Mouse (Mus musculus) urinary bladder, postnatal 36 days (tissue): ENCODE data around the gene Zg16.

ENCODE experiments used
- DNase-seq, 2 experiments: peaks; one replicate each; pipeline ENCODE4 v3.0.0; 2022; ENCODE audit warnings: low spot score in 2 of 2, mixed read lengths in 1 of 2

Zg16 gene

DNA sequence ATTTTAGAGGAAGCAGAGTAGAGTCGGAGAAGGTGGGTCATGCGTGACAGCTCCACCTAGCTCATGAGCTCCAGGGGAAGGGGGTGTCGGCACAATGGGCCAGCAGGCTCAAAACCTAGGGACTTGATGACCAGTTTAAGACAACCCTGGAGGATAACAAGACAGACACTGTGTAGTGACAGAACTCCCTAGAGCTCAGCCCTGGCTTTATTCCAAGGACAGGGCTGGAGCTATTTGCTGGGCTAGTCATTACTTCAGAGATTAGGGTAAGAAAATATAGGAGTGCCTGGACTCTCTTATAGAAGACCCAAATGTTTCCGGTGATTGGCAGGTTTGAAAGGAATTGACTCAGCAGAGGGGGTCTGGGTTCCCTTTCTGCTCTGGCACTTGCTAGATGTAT, 13.9 kb downstream of the Zg16 start:
- DNase-seq: no peak

DNA sequence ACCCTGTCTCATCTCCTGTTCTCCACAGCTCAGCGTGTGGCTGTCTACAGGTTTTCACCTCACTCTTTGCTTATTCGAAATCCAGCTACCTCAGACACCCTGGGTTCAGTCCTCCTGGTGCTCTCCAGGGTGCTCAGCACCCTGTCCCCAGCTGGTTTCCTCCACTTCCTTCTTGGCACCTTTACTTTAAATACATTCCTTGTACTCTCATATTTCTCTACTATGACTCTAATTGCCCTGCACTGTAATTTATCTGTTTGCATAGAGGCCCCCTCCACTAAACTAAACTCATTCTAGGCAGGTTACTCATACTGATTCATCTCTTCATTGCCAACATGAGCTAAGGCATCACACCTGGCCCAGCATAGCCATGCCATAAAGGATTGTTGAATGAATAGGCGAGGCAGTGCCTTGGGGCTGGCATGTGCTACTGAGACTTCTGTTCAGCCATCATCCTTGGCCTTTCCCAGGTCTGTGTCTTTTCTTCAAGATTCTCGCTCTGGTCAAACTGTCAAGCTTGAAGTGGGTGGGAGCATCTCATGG, 16.2 kb downstream of the Zg16 start:
- no peak for DNase-seq

DNA sequence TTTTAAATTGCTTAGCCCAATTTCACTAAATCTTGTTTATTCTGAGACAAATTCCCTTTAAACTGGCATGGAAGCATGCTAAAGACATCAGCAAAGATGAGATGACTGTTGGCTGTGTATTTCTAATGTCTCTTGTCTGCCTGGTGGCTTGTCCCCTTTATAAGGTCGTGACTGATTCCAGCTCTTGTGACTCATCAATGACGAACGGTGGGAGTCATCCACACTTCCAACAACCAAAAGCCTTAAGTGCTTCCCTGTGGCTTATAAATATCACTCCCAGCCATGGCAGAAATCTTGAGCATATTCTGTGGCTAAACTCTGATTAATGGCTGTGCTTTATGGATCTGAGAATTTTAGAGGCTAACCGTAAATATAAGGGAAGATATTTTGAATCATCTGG, 20.8 kb downstream of the Zg16 start:
- no peak for DNase-seq

DNA sequence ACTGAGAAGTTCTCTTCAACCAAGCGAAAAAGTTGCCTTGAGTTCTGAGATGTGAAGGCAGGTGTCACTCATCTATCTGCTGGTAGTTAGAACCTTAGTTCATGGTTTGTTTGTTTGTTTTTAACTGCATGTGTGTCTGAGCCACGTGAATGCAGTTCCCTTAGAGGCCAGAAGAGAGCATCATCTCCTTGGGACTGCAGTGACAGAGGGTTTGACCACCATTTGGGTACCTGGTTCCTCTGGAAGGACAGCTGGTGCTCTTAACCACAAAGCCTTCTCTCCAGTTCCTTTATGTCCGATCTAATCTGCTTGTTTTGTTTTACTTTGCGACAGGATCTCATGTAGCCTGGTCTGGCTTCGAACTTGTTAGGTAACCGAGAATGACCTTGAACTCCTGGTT, 21.6 kb downstream of the Zg16 start:
- no peak for DNase-seq

DNA sequence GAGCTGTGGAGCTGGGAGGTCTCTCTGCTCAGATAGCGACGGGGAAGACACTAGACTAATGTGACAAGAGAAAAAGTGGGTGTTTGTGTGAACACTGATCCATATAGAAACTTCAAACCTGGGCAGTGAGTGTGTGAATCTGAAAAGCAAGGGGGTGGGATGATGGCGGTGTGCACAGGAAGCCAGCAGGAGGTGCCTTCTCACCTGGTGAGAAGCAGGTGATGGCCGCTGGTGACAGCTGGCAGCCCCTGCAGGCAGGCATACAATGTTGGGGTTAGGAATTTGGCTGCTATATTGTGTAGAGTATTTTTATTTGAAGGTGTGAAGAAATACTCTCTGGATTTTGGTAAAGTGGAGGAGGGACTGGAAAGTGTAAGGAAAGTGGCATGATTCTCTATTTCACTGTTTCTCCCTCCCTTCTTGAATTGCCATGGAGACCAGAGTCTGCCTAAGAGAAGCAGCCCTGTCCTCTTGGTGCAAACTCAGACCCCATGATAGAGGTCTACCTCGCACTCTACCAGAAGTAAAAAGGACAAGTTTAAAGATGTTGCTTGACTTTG, 32.0 kb downstream of the Zg16 start:
- no peak for DNase-seq

DNA sequence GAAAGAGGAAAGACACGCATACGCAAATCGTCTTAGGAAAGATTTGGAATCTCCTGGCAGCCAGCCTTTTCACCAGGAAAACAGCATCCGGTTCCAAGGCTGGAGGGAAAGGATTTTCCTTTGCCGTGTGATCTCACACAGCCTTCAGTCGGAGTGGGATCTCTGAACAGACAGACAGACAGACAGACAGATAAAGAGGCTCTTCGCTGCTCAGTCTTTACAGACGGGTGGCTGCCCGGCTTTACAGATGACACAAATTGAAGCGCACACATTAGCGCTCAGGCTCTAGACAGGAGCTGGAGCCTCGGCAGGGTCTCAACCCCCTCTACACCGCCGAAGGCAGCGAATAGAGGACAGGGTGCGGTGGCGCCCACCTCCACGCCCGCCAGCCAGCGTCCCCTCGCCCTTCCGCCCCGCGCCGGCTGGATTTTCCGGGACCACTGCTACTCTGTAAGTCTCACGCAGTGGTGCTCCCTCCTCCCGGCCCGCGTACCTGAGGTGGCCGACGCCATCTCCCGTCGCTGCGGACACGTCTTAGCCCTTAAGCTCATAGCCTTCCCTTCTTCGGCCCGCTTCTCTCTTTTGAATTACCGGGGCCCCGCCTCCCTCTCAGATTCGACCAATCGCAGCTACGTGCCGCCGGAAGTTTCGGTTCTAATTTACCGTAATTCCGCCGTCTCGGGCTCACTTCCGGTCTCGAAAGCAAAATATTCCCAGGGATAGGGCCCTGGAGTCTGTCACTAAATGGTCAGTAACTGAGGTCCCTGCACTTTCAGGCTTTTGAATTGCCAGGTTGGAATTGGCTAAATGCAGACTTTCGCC, 45.1 kb downstream of the Zg16 start, which contains the start of gene Kif22:
TSS of gene Kif22 (minus strand) at position 621 of the 822 bp plus-strand sequence.
- peak; percentile 87 to 91 for DNase-seq

DNA sequence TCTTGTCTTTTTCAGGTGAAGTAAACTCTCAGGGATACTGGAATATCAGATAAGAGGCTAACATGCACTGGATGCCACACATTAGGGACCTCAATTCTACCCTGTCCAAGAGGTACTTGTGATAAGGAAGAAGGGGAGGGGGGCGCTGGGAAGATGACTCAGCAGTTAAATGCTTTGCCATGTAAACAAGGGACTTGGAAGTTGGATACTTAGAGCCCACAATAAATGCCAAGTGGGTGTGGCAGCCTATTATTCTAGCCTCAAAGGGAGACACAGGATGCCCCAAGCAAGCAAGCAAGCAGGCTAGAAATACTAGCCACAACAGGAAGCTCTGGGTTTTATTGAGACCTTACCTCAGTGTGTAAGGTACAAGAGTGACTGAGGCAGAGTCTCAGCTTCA, 55.9 kb downstream of the Zg16 start:
- no peak for DNase-seq

DNA sequence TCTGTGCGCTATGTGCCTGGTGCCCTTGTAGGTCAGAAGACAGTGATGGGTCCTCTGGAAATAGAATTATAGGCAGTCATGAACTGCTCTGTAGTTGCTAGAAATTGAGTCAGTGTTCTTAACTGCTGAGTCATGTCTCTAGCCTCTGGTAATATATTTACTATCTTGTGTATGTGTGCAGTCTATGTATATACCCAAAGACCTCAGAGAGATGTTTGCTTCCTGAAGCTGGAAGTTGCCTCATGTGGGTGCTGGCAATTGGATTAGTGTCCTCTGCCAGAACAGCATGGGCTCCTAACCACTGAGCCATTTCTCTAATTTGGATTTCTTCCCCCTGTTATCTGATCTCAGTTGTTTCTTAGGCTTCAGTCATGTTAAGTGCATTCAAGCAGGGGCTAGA, 57.0 kb downstream of the Zg16 start:
- no peak for DNase-seq

DNA sequence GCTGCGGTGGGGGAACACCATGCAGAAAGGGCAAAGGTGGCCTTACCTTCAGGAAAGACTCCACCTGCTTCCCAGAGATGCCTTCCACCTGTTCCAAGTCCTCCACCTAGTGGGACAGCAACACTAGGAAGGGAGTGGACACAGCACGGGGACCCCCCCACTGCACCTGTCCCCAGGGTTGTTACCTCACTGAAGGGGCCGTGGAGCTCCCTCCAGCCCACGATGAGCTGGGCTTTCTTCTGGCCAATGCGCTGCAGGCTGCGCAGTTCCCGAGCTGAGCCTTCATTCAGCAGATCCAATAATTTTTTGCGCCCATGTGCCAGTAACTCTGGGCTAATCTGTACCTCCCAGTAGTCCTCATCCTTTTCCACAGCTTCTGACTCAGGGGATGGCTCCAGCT, 59.2 kb downstream of the Zg16 start:
- DNase-seq: no peak

DNA sequence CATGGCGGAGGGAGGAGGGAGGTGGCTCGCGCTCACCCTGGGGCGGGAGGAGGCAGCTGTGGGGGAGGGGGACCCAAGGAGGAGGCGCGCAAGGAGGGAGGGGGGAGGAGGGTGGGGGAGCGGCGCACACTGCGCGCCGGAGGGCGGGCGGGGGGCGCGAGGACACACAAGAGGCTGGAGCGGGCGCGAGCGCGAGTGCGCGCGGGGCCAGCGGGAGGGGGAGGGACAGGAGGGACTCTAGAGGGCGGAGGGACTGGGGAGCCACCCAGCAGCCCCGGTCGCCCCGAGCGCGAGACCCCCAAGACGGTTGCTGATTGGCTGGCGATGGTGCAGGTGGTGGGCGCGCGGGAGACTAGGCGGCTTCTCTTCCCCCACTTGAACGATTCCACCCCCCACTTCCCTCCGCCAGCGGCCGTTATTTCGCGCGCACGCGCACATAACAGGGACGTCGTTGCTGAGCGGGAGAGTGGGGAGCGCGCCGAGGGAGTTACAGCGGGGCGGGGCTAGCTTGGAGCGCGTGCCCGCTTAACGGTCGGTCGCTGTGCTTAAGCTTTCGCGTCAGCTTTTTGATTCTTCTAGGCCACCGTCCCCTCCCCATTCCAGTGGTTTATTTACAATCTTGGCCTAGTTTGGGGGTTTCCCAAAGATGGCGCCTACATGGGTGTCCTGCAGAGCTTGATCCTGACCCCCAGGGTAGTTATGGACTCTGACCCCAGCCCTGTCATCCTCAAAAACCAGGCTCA, 60.0 kb downstream of the Zg16 start, which contains the start of gene Maz:
TSS of gene Maz (minus strand) at position 54 of the 743 bp plus-strand sequence.
- DNase-seq: peak; percentile 98 to 99

DNA sequence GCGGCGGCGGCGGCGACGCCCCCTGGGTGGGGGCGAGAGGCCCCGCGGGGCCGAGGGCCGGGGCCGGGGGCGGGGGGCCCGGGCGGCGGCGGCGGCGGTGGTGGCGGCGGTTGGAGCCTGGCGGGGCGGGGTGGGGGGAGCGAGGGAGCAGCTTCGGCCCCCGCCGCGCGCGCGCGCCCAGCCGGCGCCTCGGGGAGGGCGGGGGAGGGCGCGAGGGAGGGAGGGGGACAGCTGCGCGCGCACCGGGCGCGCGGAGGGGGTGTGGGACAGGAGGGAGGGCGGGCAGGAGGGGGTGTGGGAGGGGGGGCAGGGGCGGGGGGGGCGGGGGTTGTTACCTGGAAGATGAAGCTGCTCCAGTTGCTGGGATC, 60.5 kb downstream of the Zg16 start:
- DNase-seq: no peak

DNA sequence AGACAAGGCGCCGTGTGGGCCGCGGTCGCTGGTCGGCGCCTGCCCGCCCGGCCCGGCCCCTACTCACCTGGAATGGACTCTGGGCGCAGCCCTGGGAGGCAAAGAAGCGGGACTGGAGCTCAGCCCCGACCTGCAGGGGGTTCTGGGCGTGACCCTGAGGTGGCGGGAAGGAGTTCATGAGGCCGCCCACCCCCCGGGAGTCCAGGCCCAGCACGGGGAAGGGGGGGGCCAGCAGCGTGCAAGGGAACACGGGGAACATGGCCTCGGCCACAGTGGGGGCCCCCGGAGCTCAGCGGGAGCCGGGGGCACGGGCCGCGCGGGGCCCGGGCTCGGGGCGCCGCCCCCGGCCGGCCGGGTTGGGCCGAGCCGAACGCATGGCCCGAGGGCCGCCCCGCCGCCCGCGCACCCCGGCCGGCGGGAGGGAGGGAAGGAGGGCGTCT, 60.9 kb downstream of the Zg16 start:
- peak; percentile 40 to 54 for DNase-seq

DNA sequence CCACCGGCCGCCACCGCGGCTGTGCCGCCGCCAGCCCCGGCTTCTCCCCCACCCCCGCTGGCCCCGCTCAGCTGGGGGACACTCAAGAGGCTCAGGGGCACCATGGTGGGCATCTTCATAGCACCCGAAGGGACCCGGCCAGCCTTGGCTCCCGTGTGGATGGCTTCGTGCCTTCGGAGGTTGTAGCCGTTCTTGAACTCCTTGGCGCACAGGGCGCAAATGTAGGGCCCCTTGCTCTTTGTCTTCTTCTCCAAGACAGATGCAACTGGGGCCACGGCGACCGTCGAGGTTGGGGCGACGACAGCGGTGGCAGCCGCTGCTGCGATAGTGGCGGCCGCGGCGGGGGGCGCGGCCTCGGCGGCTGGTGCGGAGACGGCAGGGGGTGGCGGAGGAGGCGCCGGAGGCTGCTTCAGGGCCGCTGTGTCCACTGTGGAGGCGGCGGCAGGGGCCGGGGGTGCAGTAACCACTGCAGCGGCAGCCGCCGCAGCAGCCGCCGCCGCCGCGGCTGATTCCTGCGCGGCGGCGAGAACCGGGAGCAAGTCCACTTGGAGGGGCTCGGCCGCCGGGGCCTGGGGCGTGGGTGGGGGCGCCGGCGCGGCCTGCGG, 61.5 kb downstream of the Zg16 start:
- DNase-seq: peak in 1 of 2 experiments; percentile 28

DNA sequence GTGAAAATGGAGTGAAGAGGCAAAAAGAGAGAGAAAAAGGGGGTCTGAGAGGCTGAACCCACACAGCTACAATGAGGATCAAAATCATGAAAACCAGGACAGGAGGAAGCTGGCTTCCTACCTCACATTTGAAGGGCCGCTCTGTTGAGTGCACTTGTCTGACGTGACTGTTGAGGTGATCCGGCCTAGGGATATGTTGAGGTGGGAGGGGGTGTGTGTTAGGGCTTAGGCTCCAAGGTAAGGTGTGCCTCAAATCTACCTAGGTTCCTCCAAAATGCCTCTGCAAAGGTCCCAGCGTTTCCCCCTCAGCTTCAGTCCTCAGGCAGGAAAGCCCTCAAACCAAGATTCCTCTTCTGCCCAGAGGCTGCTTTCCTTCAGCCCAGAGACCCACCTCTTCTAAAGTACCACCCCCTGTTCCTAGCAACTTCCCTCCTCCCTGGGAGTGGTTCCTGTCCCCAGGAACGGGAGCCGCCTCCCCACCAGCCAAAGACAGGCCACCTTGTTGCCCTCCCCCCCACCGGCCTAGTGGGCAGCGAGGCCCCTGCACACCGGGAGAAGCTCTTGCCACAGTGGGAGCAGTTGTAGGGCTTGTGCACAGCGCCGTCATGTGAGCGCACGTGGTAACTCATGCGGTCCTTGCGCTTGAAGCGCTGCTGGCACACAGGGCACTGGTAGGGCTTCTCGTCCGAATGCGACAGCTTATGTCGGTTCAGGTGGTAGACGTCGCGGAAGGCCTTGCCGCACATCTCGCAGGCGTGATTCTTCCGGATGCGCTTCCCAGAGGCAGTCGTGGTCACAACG, 62.2 kb downstream of the Zg16 start:
- peak; percentile 65 to 75 for DNase-seq

DNA sequence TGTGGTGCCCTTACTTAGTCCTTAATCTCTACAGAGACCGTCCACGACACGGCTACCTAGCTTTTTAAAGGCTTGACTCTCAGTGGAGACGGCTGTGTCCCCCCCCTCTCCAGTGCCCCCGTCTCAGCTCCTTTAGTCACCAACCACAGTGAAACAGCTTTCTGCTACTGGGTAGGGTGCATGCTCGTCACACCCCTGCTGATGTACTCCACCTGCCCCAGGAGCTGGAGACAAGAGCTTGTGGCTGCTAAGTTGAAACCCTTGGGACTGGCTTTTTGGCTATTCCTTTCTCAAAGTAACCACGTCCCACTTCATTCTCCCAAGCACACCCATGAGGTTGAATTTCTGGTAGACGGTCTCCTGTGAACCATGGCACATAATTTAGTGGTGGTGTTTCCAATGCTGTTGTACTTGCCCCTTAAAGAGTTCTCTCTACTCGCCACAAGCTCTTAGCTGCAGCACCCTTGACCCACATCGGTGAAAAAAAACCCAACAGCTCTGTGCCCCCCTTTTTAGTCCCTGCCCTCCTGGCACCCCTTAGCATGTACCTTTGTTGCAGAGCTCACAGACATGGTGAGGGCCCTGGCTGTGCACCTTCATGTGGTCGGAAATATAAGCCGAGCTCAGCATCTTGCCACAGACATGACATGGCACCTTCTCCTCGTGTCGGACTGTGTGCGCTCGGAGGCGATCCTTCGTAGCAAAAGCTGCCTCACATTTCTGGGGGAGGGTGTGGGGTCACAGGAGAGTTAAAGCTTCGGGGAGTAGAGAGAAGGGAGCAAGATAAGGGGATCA, 63.0 kb downstream of the Zg16 start:
- no peak for DNase-seq

DNA sequence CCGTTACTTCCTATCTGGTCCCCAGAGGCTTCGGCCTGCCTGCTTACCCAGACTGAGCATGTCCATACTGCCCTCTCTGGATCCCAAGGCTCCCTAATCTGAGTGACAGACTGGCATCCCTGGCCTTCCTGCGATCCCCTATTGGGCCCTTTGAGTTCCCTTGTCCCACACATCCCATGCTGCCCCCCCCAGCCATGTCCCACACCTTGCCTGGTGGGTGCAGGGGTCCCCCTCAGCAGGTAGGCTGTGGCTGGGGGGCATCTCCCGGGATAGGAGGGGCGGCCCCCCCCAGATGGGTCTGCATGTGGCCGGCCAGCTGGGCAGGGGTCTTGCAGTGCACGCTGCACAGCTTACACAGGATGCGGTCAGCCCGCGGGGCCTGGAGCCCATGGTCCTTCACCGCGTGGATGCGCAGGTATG, 63.8 kb downstream of the Zg16 start:
- no peak for DNase-seq

DNA sequence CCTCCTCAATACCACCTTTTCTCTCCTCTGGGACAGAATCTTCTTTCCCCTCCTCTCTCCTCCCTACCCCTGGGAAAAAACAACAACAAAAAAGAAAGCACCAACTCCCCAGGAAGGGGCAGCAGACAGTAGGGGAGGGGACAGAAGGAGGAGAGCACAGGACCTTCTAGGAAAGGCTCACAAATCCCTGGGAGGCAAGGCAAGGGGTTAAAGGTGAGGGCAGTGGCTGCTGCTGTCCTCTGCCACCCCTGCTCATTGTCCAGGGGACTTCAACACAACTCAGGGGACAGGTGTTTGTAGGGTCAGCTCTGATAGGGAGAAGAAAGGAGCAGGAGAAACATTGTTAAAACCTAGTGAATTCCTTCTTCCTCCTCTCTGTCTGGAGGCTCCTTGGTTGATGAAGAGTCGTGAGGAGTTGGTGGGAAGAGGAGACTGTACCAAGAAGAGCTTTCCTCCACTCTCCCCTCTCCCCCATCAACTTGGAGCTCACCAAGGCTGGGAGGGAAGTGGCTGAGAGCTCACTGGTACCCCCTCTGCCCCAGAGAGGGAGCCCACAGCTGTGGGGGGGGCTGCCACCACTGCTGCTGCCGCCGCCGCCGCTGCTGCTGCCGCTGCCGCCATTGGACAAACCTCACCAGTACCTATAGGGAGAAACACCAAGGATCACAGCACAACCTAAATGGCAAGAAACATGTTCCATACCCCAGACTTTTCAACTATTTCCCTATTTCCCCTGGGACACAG, 64.4 kb downstream of the Zg16 start:
- no peak for DNase-seq

DNA sequence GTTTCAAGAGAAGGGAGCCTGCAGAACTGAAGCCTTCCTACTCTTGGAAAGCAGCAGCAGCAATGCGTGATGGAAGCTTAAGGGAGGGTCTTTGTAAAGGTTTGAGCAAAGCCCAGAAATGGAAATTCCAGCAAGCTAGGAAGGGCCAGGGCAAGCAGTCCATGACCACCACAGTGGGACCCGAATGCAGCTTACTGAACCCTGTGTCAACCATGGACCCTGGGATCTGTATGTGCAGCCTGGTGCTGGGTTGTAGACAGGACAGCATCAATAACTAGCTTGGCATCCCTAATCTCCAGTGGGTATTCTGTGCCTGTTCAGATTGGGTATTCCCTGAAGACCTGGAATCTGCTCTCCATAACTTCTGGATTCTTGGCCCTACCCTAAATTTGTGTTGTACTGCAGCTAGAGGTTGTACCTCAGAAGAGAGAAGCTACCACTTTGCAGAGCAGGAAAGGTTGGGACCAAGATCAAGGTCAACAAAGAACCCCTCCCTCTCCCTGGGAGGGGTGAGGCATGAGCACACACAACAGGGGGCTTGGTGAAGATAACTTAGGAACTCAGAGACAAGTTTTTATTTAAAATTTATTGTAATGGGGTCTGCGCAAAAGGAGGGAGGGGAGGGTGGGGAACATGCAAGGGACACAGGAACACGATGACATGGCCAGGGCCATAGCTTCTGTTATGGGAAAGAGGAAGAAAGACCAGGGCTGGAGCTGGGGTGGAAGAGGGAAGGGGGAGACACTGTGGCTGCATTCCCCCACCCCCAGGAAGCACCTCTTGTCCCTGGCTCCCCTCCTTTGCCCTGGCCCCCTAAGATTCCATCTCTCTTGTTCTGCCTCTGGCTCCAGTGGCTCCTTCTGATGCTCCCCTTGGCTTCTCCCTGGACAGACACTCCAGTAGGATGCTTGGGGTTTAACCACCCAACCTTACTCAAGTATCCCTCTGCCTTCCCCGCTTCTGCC, 65.3 kb downstream of the Zg16 start:
- no peak for DNase-seq
